Mouse (Mus musculus): ENCODE data around the gene Hexa.

GRCm38 (mm10) chr9:59551620-59552031, 12.3 kb downstream of the Hexa start:
- no peak for TF ChIP-seq CTCF (IDR thresholded peaks at IDR 0.05; ENCODE audit: control insufficient read depth, insufficient read depth, low read length)
- TF ChIP-seq POLR2A (IDR thresholded peaks at IDR 0.05; ENCODE audit: borderline replicate concordance, control insufficient read depth, low read depth, low read length), result no peak
